Mouse (Mus musculus): ENCODE data around the gene 4930539E08Rik. TPM values are rescaled to one million over a fixed set of nuclear protein-coding genes. Genes with fewer than 3 reads are reported as not detected.

The 4930539E08Rik gene
- polyA plus RNA-seq, 1 experiment, result 0.20 TPM

GRCm38 (mm10) chr17:28846974-28847617, 68.0 kb downstream of the 4930539E08Rik start:
- Histone ChIP-seq H3K4me1 (ENCODE audit: control insufficient read depth, insufficient read depth, low read length) (no peaks in the 10 kb centered on the region), H3K4me3 (ENCODE audit: insufficient read depth, low read length) (no peak overlapping the region), H3K27ac (ENCODE audit: insufficient read depth, low read depth, low read length) (no peak overlapping the region)
- TF ChIP-seq CTCF (IDR thresholded peaks at IDR 0.05; ENCODE audit: low read depth, low read length), result no peak
- TF ChIP-seq POLR2A (IDR thresholded peaks at IDR 0.05; ENCODE audit: borderline replicate concordance, low read depth, low read length), result no peak

Other genes starting within 250 kb of the 4930539E08Rik start
- 0.95 TPM in 1 of 2 replicates, not detected in the other for gene Slc26a8, start 225.1 kb downstream of the 4930539E08Rik start, polyA plus RNA-seq (2012; ENCODE audit: insufficient read depth, insufficient read length, missing spikeins)
- 192 and 195 TPM in 2 replicates for gene Mapk14, start 224.0 kb downstream of the 4930539E08Rik start, polyA plus RNA-seq (2012; ENCODE audit: insufficient read depth, insufficient read length, missing spikeins)
- gene AC170998.1, start 189.2 kb downstream of the 4930539E08Rik start, polyA plus RNA-seq (2012; ENCODE audit: insufficient read depth, insufficient read length, missing spikeins), result 4.0 and 11.4 TPM in 2 replicates
- gene Mapk13, start 146.0 kb downstream of the 4930539E08Rik start, polyA plus RNA-seq (2012; ENCODE audit: insufficient read depth, insufficient read length, missing spikeins), result 0.27 TPM in 1 of 2 replicates, not detected in the other
- gene Brpf3, start 114.2 kb downstream of the 4930539E08Rik start, polyA plus RNA-seq (2012; ENCODE audit: insufficient read depth, insufficient read length, missing spikeins), result 29.1 and 34.3 TPM in 2 replicates
- gene Pnpla1, start 56.9 kb downstream of the 4930539E08Rik start, polyA plus RNA-seq (2012; ENCODE audit: insufficient read depth, insufficient read length, missing spikeins), result 0.44 and 0.83 TPM in 2 replicates
- gene Pxt1, start 28.5 kb upstream of the 4930539E08Rik start, polyA plus RNA-seq (2012; ENCODE audit: insufficient read depth, insufficient read length, missing spikeins), result not detected in 2 replicates
- gene Kctd20, start 36.6 kb upstream of the 4930539E08Rik start, polyA plus RNA-seq (2012; ENCODE audit: insufficient read depth, insufficient read length, missing spikeins), result 50.0 and 54.0 TPM in 2 replicates
- gene Stk38, start 92.7 kb upstream of the 4930539E08Rik start, polyA plus RNA-seq (2012; ENCODE audit: insufficient read depth, insufficient read length, missing spikeins), result 180 and 183 TPM in 2 replicates
- 151 and 170 TPM in 2 replicates for gene Srsf3, start 117.3 kb upstream of the 4930539E08Rik start, polyA plus RNA-seq (2012; ENCODE audit: insufficient read depth, insufficient read length, missing spikeins)
- 189 and 197 TPM in 2 replicates for gene Cdkn1a, start 175.7 kb upstream of the 4930539E08Rik start, polyA plus RNA-seq (2012; ENCODE audit: insufficient read depth, insufficient read length, missing spikeins)
- 1.3 and 1.5 TPM in 2 replicates for gene Rab44, start 198.8 kb upstream of the 4930539E08Rik start, polyA plus RNA-seq (2012; ENCODE audit: insufficient read depth, insufficient read length, missing spikeins)

All from bone marrow macrophage, adult 2 months (primary cell).